Mouse (Mus musculus): ENCODE measurements at regions not wholly inside any gene's neighbourhood (a gene's known extent, or its start where the extent isn't known, plus 50 kb on each side); places are given as distances from the start of the nearest gene placed in this dataset.

DNA sequence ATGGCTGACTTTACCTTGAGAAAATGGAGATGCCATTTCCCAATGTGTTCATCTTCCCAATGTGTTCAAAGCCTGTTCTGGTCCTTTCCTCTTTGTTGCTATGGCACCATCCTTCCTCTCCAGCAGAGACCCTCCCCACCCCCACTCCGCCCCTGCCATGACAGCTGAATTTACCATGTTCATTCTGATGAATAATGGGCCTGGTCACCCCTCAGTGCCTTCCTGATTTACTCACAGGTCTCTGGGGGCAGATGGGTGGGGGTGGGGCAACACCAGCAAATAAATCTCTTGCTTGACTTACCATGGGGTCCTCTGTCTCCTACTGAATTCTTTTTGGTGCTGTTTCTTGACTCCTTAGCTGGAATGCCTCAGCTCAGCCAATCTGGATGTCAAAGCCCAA, 170.9 kb upstream of the Fbxl4 start:
- TF ChIP-seq CTCF (IDR thresholded peaks at IDR 0.05; ENCODE audit: low read depth) (no peak), EP300 (IDR thresholded peaks at IDR 0.05; ENCODE audit: low read depth) (no peak)

All from heart, postnatal 0 days (tissue).